Mouse (Mus musculus): Measurements from ENCODE around the gene Tmem126b.

Tmem126b gene

GRCm38 (mm10) chr7:90442518-90443080, 33.2 kb downstream of the Tmem126b start, which contains the start of gene Crebzf:
Gene Crebzf (plus strand): TSS chr7:90442729.
- peak; percentile 54; the same call in 1 of the 2 replicates for TF ChIP-seq GATA4 (IDR thresholded peaks at IDR 0.05; ENCODE audit: insufficient replicate concordance, low read length)

GRCm38 (mm10) chr7:90442070-90442469, 33.7 kb downstream of the Tmem126b start:
- TF ChIP-seq GATA4 (IDR thresholded peaks at IDR 0.05; ENCODE audit: insufficient replicate concordance, low read length) = no peak

GRCm38 (mm10) chr7:90440044-90440443, 35.8 kb downstream of the Tmem126b start:
- TF ChIP-seq GATA4 (IDR thresholded peaks at IDR 0.05; ENCODE audit: insufficient replicate concordance, low read length) = no peak

DNA sequence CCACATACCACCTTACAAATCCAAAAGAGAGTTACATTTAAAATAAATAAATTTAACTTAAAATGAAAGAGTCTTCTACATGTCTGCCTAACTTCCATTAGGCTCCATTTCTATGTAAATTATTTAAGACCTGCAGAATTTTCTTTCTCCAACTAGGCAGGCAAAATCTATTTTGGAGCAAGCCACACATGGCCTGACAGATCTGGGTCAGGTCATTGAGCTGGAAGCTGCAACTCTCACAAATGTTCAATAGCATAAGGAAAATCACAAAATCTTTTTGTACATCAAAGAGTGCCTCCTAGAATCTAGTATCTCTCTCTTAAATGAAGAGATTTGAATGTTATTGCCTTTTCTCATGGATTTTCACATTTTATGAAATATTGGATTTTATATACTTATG, 43.6 kb downstream of the Tmem126b start:
- TF ChIP-seq GATA4 (IDR thresholded peaks at IDR 0.05; ENCODE audit: insufficient replicate concordance, low read length) = no peak

- TF ChIP-seq GATA4 (IDR thresholded peaks at IDR 0.05; ENCODE audit: insufficient replicate concordance, low read length) = no peak
These were observed 48.8 kb downstream of the Tmem126b start for GRCm38 (mm10) chr7:90427006-90427405.

DNA sequence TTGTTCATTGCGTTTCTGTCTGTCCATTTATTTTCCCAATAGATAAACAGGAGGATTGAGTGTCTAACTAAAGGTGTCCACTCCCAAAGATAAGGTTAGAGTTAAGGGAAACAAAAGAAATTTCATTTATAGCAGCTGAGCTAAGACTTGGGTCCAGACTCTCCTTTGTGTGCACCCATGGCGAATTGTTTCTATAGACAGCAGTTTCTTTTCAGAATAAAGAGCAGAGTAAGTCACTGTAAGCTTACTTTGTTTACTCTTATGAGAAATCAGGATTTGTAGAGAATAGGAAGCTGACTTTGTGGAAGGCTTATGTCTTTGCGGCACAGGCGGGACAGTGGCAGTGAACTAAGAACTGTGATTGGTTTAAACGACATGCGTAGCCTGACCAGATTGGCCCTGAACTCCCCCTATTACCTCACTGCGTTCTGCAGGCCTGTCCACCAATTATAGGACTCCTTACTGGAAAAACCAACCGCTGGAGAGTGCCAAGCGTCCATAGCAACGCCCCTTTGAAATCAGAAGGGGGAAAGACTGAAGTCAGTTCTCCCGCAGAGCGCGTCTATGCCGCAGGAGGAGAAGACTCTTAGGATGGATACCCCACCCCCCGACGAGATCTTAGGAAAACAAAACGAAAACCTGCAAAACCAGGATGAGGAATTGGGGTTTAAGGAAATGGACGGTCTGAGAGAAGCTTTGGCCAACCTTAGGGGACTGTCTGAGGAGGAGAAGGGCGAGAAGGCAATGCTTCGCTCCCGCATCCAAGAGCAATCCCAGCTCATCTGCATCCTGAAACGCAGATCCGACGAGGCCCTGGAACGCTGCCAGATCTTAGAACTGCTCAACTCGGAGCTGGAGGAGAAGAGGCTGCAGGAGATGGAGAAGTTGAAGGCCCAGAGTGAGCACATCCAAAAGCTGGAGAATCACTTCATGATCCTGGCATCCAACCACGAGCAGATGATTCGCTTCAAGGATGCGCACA, 49.5 kb downstream of the Tmem126b start, which contains the start of gene Ccdc89:
TSS of gene Ccdc89 (plus strand) at position 558 of the 982 bp plus-strand sequence.
- no peak for TF ChIP-seq GATA4 (IDR thresholded peaks at IDR 0.05; ENCODE audit: insufficient replicate concordance, low read length)

All from liver, adult (tissue).